ENCODE assay signal across 8 mouse cellular contexts in genomic region chr6:15789523-15790500, GRCm38 (mm10).
DNase-seq lines count a peak whose midpoint lies in the region; ATAC-seq and TF ChIP-seq lines count a peak whose summit lies in the region.

No protein-coding gene starts in this region.

- no peaks in the 10 kb centered on the region for H3K27me3 ChIP-seq in intestine, embryonic 15.5 days (replicated peaks)
- no peaks in the 10 kb centered on the region; the same call in 1 of the 2 replicates for H3K27me3 ChIP-seq in midbrain, embryonic 12.5 days
- no peaks in the 10 kb centered on the region for H3K27me3 ChIP-seq in small intestine, adult 2 months (ENCODE audit: control insufficient read depth, insufficient read depth, low read length)

- H3K9ac ChIP-seq in intestine, embryonic 15.5 days = no peak overlapping the region
- no peak overlapping the region for H3K9ac ChIP-seq in midbrain, embryonic 12.5 days (replicated peaks)

- 53% methylated on average over 16 of the region's 16 CpGs for WGBS in intestine, embryonic 15.5 days
- 18% methylated on average over 16 of the region's 16 CpGs for WGBS in midbrain, embryonic 12.5 days
- WGBS in small intestine, adult 2 months = 53% methylated on average over 16 of the region's 16 CpGs

- TF ChIP-seq CTCF in cortical plate, adult 2 months (IDR thresholded peaks at IDR 0.05; ENCODE audit: extremely low read depth, insufficient read depth, low read length) = peak; percentile 64
- TF ChIP-seq CTCF in small intestine, adult 2 months (IDR thresholded peaks at IDR 0.05; ENCODE audit: extremely low read depth, insufficient read length, insufficient replicate concordance, low read depth, low read length) = peak; percentile 54; the same call in 1 of the 2 replicates

- H3K27ac ChIP-seq in cortical plate, adult 2 months (ENCODE audit: insufficient read depth, low read length) = no peak overlapping the region; the same call in 1 of the 2 replicates
- no peak overlapping the region for H3K27ac ChIP-seq in intestine, embryonic 15.5 days
- no peak overlapping the region for H3K27ac ChIP-seq in midbrain, embryonic 12.5 days (replicated peaks)
- no peak overlapping the region for H3K27ac ChIP-seq in small intestine, adult 2 months (ENCODE audit: insufficient read depth, low read depth, low read length)

- no peak for TF ChIP-seq POLR2A in cortical plate, adult 2 months (IDR thresholded peaks at IDR 0.05; ENCODE audit: extremely low read depth, insufficient read depth, low read length)
- no peak for TF ChIP-seq POLR2A in small intestine, adult 2 months (IDR thresholded peaks at IDR 0.05; ENCODE audit: low read depth, low read length)

- peak; percentile 62 for ATAC-seq in activated CD4-positive, CD25-positive, alpha-beta regulatory T cell, adult 4 months
- ATAC-seq in intestine, embryonic 15.5 days = peak; percentile 53; the same call in 1 of the 2 replicates
- peak; percentile 79 for ATAC-seq in midbrain, embryonic 12.5 days (ENCODE audit: low FRiP score, low read depth)

- peaks cover 3% of the 10 kb centered on the region for H3K4me1 ChIP-seq in cortical plate, adult 2 months (ENCODE audit: control insufficient read depth, insufficient read depth, low read length)
- peaks cover 10% of the 10 kb centered on the region; the same call in 1 of the 2 replicates for H3K4me1 ChIP-seq in intestine, embryonic 15.5 days (replicated peaks)
- peaks cover 12% of the 10 kb centered on the region for H3K4me1 ChIP-seq in midbrain, embryonic 12.5 days
- peaks cover 4% of the 10 kb centered on the region for H3K4me1 ChIP-seq in small intestine, adult 2 months (ENCODE audit: control insufficient read depth, insufficient read depth, insufficient read length, low read length)

- no peak overlapping the region for H3K4me3 ChIP-seq in cortical plate, adult 2 months (ENCODE audit: insufficient read depth, low read length)
- H3K4me3 ChIP-seq in intestine, embryonic 15.5 days (replicated peaks) = no peak overlapping the region
- H3K4me3 ChIP-seq in midbrain, embryonic 12.5 days = no peak overlapping the region
- no peak overlapping the region for H3K4me3 ChIP-seq in small intestine, adult 2 months (ENCODE audit: low read depth, low read length)

- no peak overlapping the region for H3K4me2 ChIP-seq in intestine, embryonic 15.5 days (replicated peaks)
- H3K4me2 ChIP-seq in midbrain, embryonic 12.5 days (replicated peaks) = peak overlapping the region; percentile 31

- H3K36me3 ChIP-seq in intestine, embryonic 15.5 days = no peaks in the 10 kb centered on the region
- H3K36me3 ChIP-seq in midbrain, embryonic 12.5 days = no peaks in the 10 kb centered on the region
- H3K36me3 ChIP-seq in small intestine, adult 2 months (ENCODE audit: control insufficient read depth, insufficient read depth, low read length) = no peaks in the 10 kb centered on the region

- DNase-seq in gastrocnemius, postnatal 14 days = peak; percentile 89
- DNase-seq in left cerebral cortex, postnatal 10 days (ENCODE audit: extremely low spot score in 1 of 2, low spot score in 2 of 2) = peak; percentile 54 to 80
- no peak for DNase-seq in c-Kit-positive CD71-positive TER-119-positive erythroid progenitor cells, embryonic 14.5 days (ENCODE audit: low spot score)

- intact Hi-C loops in gastrocnemius, postnatal 14 days (cut with DNase I; ENCODE audit: low total_unique reads) = no loop called here
- intact Hi-C loops in left cerebral cortex, postnatal 10 days (cut with DNase I) = no loop called here

- H3K9me3 ChIP-seq in intestine, embryonic 15.5 days = no peaks in the 10 kb centered on the region
- H3K9me3 ChIP-seq in midbrain, embryonic 12.5 days = no peaks in the 10 kb centered on the region
